Comparison of ENCODE assay signal across 22 mouse cellular contexts in the genomic region with DNA sequence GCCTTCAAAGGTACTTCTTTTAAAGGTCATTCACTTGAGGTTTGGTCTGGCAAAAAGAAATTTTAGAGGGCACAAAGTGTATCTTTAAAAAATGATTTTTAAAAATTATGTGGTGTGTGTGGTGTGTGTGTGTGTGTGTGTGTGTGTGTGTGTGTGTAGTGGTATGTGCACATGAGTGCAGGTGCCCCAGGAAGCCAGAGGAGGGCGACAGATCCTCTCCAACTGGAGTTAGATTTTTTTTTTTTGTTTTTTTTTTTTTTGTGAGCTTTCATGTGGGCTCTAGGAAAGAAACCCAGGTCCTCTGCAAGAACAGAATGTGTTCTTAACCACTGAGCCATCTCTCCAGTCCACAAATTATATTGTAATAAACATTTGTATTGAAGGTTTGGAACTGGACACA.
"Had no signal": no experiment of that assay in that cellular context is flagged by ENCODE, and none has a peak within 500 bp of the region (broad histone marks: within the 10 kb centered on the region; RNA-seq: fewer than 3 reads in every experiment).

No protein-coding gene starts in this region.

- H3K27me3 ChIP-seq: heart, embryonic 13.5 days; heart, embryonic 15.5 days; kidney, embryonic 15.5 days; limb, embryonic 12.5 days; liver, embryonic 13.5 days; liver, embryonic 15.5 days had no signal

- H3K27ac ChIP-seq: heart, adult 2 months; heart, embryonic 13.5 days; heart, embryonic 15.5 days; hindbrain, embryonic 14.5 days; kidney, embryonic 15.5 days; kidney, postnatal 0 days; left cerebral cortex, adult 2 months; limb, embryonic 10.5 days; limb, embryonic 12.5 days; liver, embryonic 13.5 days; liver, embryonic 15.5 days had no signal

- H3K4me1 ChIP-seq: kidney, embryonic 15.5 days had no signal

- DNase-seq: gastrocnemius, postnatal 14 days; gastrocnemius, postnatal 36 days; heart, adult 2 months; heart, postnatal 14 days; heart, postnatal 36 days; kidney, adult 11 months; kidney, adult 2 months; kidney, adult 9 months; kidney, postnatal 25 days; kidney, postnatal 4 days; layer of hippocampus, adult 9-11 months; liver; liver, embryonic 13.5 days had no signal

- H3K4me3 ChIP-seq: heart, adult 2 months; heart, embryonic 13.5 days; heart, embryonic 15.5 days; kidney, embryonic 15.5 days; left cerebral cortex, adult 2 months; limb, embryonic 10.5 days; limb, embryonic 12.5 days; liver, embryonic 13.5 days; liver, embryonic 15.5 days had no signal
